Mouse (Mus musculus) midbrain, postnatal 0 days (tissue): ENCODE measurements around the gene Zfp385b. TPM values are rescaled to one million over a fixed set of nuclear protein-coding genes. Genes with fewer than 3 reads are reported as not detected.

Experiments
- ATAC-seq: fragments of 200-750 bp; cut with Nextera tagmentation; 2 replicates; pipeline ENCODE4 v1.8.0; 2017; ENCODE audit warnings: moderate number of reproducible peaks, mild to moderate bottlenecking, moderate TSS enrichment, moderate library complexity; ENCODE audit not compliant: low FRiP score
- DNase-seq: peaks from one replicate; pipeline ENCODE4 v3.0.0-alpha.2; 2015; ENCODE audit warnings: low spot score
- H3K27ac ChIP-seq: fragments of 300-500 bp; sonication (generic); 2 replicates; pipeline ENCODE4 v1.5.1; 2014; ENCODE audit warnings: low read depth, mild to moderate bottlenecking, low read length, mixed read lengths
- H3K27me3 ChIP-seq: fragments of 300-500 bp; sonication (generic); 2 replicates; pipeline ENCODE4 v1.6.1; 2014; ENCODE audit warnings: low read length, control low read depth, mixed read lengths; ENCODE audit not compliant: insufficient read depth
- H3K36me3 ChIP-seq: fragments of 300-500 bp; sonication (generic); 2 replicates; pipeline ENCODE4 v1.6.1; 2014; ENCODE audit warnings: low read length, control low read depth, mixed read lengths; ENCODE audit not compliant: insufficient read depth
- H3K4me1 ChIP-seq: fragments of 300-500 bp; sonication (generic); 2 replicates; pipeline ENCODE4 v1.6.1; 2014; ENCODE audit warnings: mild to moderate bottlenecking, control low read depth, antibody characterized with exemption, low read length, mixed read lengths; ENCODE audit not compliant: insufficient read depth
- H3K4me2 ChIP-seq: fragments of 300-500 bp; sonication (generic); 2 replicates; pipeline ENCODE4 v1.6.1; 2014; ENCODE audit warnings: low read depth, mild to moderate bottlenecking, low read length, mixed read lengths; ENCODE audit not compliant: poor library complexity, severe bottlenecking
- H3K4me3 ChIP-seq: fragments of 300-500 bp; sonication (generic); 2 replicates; pipeline ENCODE4 v1.5.1; 2014; ENCODE audit warnings: low read depth, mild to moderate bottlenecking, low read length, moderate library complexity
- H3K9ac ChIP-seq: fragments of 300-500 bp; sonication (generic); replicated peaks from 2 replicates; pipeline ENCODE4 v1.6.1; 2014; ENCODE audit warnings: mild to moderate bottlenecking, low read length, moderate library complexity, mixed read lengths; ENCODE audit not compliant: poor library complexity, severe bottlenecking
- H3K9me3 ChIP-seq: fragments of 300-500 bp; sonication (generic); 2 replicates; pipeline ENCODE4 v1.6.1; 2016; ENCODE audit warnings: low read length, control low read depth
- CTCF ChIP-seq: IDR thresholded peaks from 2 replicates; pipeline ENCODE4 v1.5.1; 2016; ENCODE audit warnings: antibody characterized with exemption, mild to moderate bottlenecking
- WGBS: fragments of 180-500 bp; shearing (Covaris S2); extraction: QIAGEN DNeasy Blood & Tissue Kit; methylation state at CpG from one replicate; pipeline ENCODE4 v1.1.7; 2014; 5-methylcytosine and 5-hydroxymethylcytosine counted together
- polyA plus RNA-seq: library from polyadenylated mRNA; unstranded; fragments of >200 nt; fragmentation: Nextera tagmentation; extraction: Ambion mirVana; gene quantifications from 2 replicates; pipeline ENCODE4 v1.2.1, GENCODE M21; 2015
- total RNA-seq: library from RNA; depleted of rRNA; stranded (reverse); fragments of >200 nt; gene quantifications from 2 replicates; pipeline ENCODE4 v1.2.3, GENCODE M21; 2014

Gene Zfp385b
- total and polyA plus RNA-seq, 2 experiments from 2014 or later, result 11.8 to 16.6 TPM

DNA sequence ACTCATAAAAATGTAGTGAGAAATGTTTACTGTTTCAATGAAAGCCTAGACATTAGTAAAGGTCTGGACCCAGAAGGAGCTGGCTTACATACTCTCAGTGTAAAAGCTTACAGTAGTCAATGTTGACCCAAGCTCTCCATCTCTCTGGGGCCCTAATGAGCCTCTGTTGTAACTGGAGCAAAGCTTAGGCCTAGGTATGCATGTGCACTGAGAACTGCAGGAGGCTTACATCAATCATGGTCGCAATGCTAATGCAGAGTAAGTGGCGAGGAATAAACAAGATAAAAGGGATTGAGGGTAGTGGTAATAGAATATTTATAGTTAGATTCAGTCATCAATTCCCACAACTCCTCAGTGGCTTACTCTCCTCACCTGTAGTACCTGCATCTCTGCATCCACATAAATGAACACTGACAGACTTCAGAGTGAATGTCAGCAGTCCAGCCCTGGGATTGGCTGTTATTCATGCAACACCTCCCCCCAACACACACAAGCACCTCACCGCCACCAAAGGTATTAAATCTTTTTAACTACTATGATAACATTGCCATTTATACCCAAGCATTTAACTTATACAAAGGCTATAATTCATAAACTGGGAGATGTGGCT is 191.7 kb downstream of the Zfp385b start:
- no peaks in the 10 kb centered on the region for H3K36me3 ChIP-seq
- no peak for ATAC-seq

DNA sequence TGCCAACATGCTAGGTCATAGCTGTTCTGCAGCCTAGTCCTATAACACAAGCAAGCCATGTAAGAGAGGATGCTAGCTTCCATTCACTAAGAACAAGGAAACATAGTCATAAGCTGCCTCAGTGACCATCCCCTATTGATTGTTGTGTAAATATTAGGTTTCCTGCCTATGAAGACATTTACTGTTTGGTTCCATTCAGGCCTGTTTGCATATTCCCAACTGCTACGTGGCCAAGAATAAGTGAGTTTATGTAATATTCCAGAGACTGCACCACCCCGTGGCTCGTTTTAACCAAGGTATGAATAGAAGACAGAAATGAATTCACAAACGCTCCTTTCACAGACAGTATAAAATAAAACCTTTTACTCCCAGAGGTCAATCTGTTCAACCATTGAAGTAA is 200.8 kb downstream of the Zfp385b start:
- no peaks in the 10 kb centered on the region for H3K9me3 ChIP-seq
- 89% methylated on average over 4 of the region's 4 CpGs for WGBS
- no peaks in the 10 kb centered on the region for H3K36me3 ChIP-seq
- H3K27me3 ChIP-seq, result no peaks in the 10 kb centered on the region
- H3K4me2 ChIP-seq, result no peak overlapping the region
- H3K4me1 ChIP-seq, result no peaks in the 10 kb centered on the region
- ATAC-seq (no peak), DNase-seq (no peak)
- no peak overlapping the region for H3K9ac ChIP-seq
- H3K4me3 ChIP-seq, result no peak overlapping the region
- TF ChIP-seq CTCF, result no peak
- no peak overlapping the region for H3K27ac ChIP-seq

More for the DNA sequence above, 191.7 kb downstream of the Zfp385b start:
- Histone ChIP-seq H3K9me3 (no peaks in the 10 kb centered on the region), H3K27me3 (no peaks in the 10 kb centered on the region), H3K27ac (no peak overlapping the region), H3K4me3 (no peak overlapping the region), H3K9ac (no peak overlapping the region), H3K4me2 (no peak overlapping the region), H3K4me1 (no peaks in the 10 kb centered on the region)
- 71% methylated on average over 3 of the region's 3 CpGs for WGBS
- no peak for DNase-seq
- no peak for TF ChIP-seq CTCF

- no peak for TF ChIP-seq CTCF
These were observed 209.0 kb downstream of the Zfp385b start for GRCm38 (mm10) chr2:77610303-77610991.

GRCm38 (mm10) chr2:77609452-77609851 is 210.0 kb downstream of the Zfp385b start:
- H3K4me2 ChIP-seq, result no peak overlapping the region
- H3K9me3 ChIP-seq, result no peaks in the 10 kb centered on the region
- H3K27ac ChIP-seq, result no peak overlapping the region
- no peaks in the 10 kb centered on the region for H3K4me1 ChIP-seq
- 86% methylated on average over 5 of the region's 5 CpGs for WGBS
- no peak for TF ChIP-seq CTCF
- no peak for ATAC-seq
- no peaks in the 10 kb centered on the region for H3K36me3 ChIP-seq
- no peak overlapping the region for H3K4me3 ChIP-seq
- no peaks in the 10 kb centered on the region for H3K27me3 ChIP-seq
- H3K9ac ChIP-seq, result no peak overlapping the region
- DNase-seq, result no peak

More at GRCm38 (mm10) chr2:77610303-77610991, 209.0 kb downstream of the Zfp385b start:
- ATAC-seq (no peak), DNase-seq (no peak)
- no peak overlapping the region for H3K4me2 ChIP-seq
- no peaks in the 10 kb centered on the region for H3K9me3 ChIP-seq
- no peak overlapping the region for H3K9ac ChIP-seq
- 83% methylated on average over 7 of the region's 7 CpGs for WGBS
- H3K27me3 ChIP-seq, result no peaks in the 10 kb centered on the region
- H3K27ac ChIP-seq, result no peak overlapping the region
- no peak overlapping the region for H3K4me3 ChIP-seq
- no peaks in the 10 kb centered on the region for H3K36me3 ChIP-seq
- H3K4me1 ChIP-seq, result no peaks in the 10 kb centered on the region

- Histone ChIP-seq H3K4me2 (no peak overlapping the region), H3K4me1 (no peaks in the 10 kb centered on the region), H3K27ac (no peak overlapping the region), H3K9me3 (no peaks in the 10 kb centered on the region), H3K27me3 (no peaks in the 10 kb centered on the region), H3K9ac (no peak overlapping the region), H3K36me3 (no peaks in the 10 kb centered on the region), H3K4me3 (no peak overlapping the region)
- TF ChIP-seq CTCF, result no peak
- ATAC-seq (no peak), DNase-seq (no peak)
- 81% methylated on average over 4 of the region's 4 CpGs for WGBS
These were observed 210.8 kb downstream of the Zfp385b start for GRCm38 (mm10) chr2:77608666-77609065.

DNA sequence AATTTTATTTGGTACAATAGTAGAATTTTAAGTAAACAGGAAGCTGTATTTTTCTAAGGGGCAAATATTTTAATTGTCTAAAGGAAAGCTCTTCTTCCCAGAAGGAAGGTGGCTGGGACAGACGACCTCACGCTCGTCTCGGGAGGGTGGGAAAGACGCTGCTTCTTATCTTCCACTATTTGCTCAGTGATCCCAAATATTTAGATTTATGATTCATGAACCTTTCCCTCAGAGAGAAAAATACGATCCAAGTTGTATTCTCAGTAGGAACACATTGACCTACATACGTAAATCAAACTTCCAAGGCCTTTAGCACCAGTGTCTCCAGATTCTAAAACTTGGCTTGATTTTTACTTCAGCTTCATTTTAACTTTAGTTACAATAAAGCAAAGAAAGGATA is 226.0 kb downstream of the Zfp385b start:
- Histone ChIP-seq H3K36me3 (no peaks in the 10 kb centered on the region), H3K4me2 (no peak overlapping the region), H3K27ac (no peak overlapping the region), H3K4me3 (no peak overlapping the region), H3K4me1 (no peaks in the 10 kb centered on the region), H3K27me3 (no peaks in the 10 kb centered on the region), H3K9ac (no peak overlapping the region), H3K9me3 (no peaks in the 10 kb centered on the region)
- no peak for DNase-seq
- no peak for TF ChIP-seq CTCF
- WGBS, result 76% methylated on average over 7 of the region's 7 CpGs
- ATAC-seq, result no peak
